Mouse (Mus musculus) testis, postnatal 10 days (tissue): ENCODE measurements around the gene Lrrc71.
A peak's percentile ranks its signal among the peaks of the same experiment; 100 is the strongest.

Source experiments
- DNase-seq: peaks from one replicate; pipeline ENCODE4 v3.0.0; 2021; ENCODE audit warnings: low spot score

Gene Lrrc71

GRCm38 (mm10) chr3:87763683-87764289, 15.4 kb upstream of the Lrrc71 start:
- peak; percentile 85 for DNase-seq

- no peak for DNase-seq
These were observed 14.8 kb upstream of the Lrrc71 start for GRCm38 (mm10) chr3:87763202-87763601.

DNA sequence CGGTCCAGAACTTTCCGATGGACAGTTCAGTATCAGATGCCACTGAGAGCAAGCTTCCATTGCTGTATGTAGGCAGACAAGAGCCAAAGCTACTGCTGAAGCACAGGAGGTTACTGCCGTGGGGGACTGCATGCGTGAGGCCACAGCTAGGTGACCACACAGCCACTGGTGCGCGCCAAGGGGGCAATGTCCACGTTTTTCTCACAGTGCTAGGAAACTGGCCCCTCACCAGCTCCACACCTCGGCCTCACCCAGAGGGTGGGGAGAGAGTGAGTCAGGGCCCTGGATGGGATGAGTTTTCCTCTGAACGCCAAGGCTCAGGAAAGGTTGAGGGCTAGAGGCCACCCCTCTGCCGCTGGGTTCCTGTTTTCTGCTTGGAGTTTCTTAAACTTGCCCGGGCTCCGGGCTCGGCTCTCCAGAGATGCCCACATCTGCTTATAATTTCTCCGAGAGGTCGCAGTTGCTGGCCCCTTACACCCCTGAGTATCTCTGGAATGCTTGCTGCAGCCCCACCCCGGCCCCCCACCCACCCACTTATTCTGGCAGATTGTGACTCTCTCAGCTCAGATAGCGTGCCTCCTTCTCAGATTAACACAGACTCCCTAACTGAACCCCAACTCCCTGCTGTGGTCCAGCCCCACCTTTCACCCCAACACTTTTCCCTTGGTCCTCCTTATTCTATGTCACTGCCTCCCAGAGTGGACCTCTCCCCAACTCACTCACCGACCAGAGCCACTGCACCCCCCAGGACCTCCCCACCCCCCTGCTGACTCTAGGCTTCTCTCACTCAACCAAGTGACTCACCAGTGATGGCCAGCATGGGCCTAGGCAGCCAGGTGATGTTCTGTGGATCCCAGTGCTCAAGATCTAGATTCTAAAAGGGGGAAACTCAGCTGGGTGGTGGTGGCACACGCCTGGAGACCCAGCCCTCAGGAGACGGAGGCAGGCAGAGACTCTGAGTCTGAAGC, 13.3 kb upstream of the Lrrc71 start:
- no peak for DNase-seq

DNA sequence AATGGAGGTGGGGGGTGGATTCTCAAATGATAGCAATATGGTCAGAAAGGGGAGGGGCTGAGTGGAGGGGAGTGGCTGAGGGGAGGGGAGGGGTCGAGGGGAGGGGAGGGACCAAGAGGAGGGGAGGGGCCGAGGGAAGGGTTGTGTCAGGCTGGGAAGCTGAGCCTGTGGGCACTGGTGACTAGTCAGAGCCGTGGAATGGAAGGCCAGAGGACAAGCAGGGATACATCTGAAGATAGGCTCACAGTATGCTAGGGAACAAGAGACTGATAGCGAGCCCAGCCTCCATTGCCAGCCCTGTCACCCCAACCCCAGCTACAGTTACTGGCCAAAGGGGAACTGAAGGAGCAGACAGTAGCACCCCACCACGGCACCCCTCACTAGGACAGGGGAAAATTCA, 10.2 kb upstream of the Lrrc71 start:
- no peak for DNase-seq

DNA sequence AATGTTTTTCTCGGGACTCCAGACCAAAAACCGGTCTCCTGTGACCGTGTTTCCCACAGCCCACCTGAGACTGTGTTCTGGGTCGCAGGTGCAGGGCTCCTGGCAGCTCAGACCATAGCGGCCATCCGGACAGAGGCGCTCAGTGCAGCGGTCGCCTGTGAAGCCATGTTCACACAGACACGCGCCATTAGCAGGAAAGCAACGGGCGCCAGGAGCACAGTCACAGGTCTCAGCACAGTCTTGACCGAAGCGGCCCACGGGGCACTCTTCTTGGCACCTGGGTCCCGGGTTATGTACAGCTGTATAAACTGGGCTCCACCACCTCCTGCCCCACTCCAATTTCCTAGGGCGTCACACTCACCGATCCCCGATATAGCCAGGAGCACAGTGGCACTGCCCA, 8.1 kb upstream of the Lrrc71 start:
- no peak for DNase-seq

GRCm38 (mm10) chr3:87755964-87756363, 7.5 kb upstream of the Lrrc71 start:
- peak; percentile 95 for DNase-seq

- DNase-seq = no peak
These were observed 5.4 kb upstream of the Lrrc71 start for GRCm38 (mm10) chr3:87753829-87754228.

GRCm38 (mm10) chr3:87752567-87752966, 4.1 kb upstream of the Lrrc71 start:
- DNase-seq = no peak

DNA sequence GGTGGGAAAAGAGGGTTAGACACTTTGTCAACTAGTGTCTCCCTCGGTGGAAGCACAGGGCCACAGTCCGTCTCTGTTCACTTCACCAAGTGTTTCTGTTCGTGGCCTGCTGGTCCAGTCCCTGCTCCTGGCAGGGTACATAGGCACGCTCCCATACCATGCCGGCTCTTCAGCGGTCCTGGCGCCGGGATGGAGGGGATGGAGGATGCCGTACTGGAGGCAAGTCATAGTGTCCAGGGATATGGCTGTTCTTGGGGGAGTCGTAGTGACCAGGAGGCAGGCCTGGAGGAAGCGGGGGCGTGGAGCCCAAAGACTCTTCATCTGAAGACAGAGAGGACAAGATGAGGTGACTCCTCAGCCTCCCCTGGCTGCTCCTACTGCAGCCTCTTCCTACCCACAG, 1.6 kb upstream of the Lrrc71 start:
- no peak for DNase-seq

DNA sequence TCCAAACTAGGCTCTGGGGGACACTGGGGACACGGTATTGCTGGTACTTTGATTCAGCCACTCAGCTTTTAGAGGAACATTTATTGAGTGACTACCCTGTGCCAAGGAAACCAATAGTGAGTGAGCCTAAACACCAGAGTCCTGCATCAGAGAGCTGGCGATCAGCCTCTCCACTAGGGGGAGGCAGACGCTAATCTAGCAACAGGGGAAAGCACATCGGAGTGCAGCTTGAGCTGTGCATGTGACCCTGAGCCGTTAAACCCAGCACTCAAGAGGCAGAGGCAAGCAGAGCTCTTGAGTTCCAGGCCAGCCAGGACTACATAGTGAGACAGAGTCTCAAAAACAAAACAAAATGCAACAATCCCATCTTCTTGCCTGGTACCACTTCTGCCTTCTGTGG, 611 bp upstream of the Lrrc71 start:
- DNase-seq = no peak

GRCm38 (mm10) chr3:87745036-87745659, 3.3 kb downstream of the Lrrc71 start:
- no peak for DNase-seq

DNA sequence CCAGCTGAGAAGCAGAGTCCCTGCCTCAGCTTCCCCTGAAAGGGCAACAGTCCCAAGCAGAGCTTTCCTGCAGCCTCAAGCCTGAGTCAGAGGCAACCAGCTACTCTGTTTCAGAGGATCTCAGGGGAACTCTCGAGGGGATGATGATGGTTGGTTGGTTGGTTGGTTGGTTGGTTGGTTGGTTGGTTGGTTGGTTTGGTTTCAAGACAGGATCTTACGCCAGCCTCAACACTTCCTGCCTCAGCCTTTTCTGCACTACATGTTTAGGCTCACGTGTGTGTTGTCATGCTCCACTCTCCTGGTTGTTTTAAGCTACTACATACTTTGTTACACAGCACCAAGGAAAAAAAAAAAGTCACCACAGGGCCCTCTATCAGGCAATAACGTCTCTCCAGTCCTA, 4.5 kb downstream of the Lrrc71 start:
- DNase-seq = no peak

DNA sequence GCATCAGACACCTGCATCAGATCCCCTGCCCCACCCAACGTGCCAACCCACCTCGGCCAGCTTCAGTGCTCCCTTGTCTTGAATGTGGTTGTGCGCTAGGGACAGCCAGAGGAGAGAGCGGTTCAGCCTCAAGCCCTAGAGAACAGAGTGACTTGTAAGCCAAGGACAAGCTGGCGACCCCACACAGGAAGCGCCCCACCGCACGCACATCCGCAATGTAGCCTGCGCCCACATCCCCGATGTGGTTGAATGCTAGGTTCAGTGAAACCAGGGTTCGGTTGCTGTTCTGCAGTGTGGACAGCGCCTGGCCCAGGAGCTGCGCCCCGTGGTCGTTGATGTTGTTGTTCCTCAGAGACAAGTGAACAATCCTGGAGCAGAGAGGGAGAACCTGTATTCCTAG, 5.7 kb downstream of the Lrrc71 start:
- no peak for DNase-seq

GRCm38 (mm10) chr3:87742013-87742412, 6.4 kb downstream of the Lrrc71 start:
- no peak for DNase-seq

DNA sequence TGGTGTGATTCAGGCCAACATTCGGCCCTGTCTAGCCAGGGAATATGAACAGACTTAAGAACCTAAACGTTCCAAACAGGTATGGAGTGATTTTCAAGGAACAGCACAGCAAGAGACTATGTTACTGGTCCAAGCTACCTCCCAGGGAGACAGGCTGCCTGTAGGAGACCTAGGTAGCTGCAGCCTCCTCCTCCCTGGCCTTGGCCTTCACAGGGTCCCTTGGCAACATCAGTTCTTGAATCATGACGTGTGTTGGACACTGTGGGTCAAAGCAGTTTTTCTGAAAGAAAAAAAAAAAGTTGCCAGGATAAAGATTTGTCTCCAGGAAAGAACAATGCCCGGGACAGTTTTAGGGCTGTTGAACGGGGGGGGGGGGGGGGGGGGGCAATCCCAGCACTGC, 9.5 kb downstream of the Lrrc71 start:
- DNase-seq = no peak

- no peak for DNase-seq
These were observed 13.1 kb downstream of the Lrrc71 start for GRCm38 (mm10) chr3:87735335-87735734.

DNA sequence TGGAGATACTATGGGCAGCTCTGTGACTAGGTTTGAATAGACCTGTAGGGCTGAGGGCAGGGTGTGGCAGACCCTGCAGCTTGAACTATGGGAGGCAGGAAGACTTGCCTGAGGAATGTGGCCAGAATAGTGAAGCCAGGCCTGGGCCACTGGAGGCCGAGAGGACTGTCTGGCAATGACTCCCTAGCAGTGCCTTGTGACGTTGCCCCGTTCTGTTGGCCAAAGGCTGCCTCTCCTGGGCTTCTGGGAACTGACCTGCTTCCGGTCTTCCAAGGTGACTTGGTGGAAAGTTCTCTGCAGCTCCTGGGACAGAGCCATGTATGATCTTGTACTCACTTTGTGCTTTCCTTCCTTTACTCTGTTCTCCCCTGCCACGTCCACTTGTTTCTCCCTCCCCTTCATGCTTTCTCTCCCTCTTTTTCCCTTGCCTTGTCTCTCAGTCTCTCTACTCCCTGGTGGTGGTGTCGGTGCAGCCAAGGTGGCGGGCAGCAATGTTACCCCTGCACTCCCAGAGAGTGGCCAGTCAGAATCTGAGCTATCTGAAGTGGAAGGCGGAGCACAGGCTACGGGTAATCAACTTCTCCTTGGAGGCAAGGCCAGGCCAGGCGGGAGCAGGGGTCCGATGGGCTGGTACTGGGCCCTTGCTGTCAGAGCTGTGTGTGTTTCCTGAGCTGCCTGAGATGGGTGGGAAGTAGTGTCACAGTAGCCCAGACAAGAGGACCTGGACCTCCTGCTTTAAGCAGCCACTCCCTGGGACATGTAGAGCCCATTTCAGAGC, 14.3 kb downstream of the Lrrc71 start:
- DNase-seq = no peak

GRCm38 (mm10) chr3:87733098-87733497, 15.3 kb downstream of the Lrrc71 start:
- no peak for DNase-seq

GRCm38 (mm10) chr3:87728696-87729095, 19.7 kb downstream of the Lrrc71 start:
- peak; percentile 27 for DNase-seq

- DNase-seq = peak; percentile 17
These were observed 22.2 kb downstream of the Lrrc71 start for GRCm38 (mm10) chr3:87726191-87726590.

GRCm38 (mm10) chr3:87725396-87726160, 22.8 kb downstream of the Lrrc71 start:
- peak; percentile 34 for DNase-seq
